Mouse (Mus musculus): ENCODE results near the gene Ercc2.

- TF ChIP-seq POLR2A (IDR thresholded peaks at IDR 0.05; ENCODE audit: borderline replicate concordance, insufficient read depth, low read length) (no peak), CTCF (IDR thresholded peaks at IDR 0.05; ENCODE audit: borderline replicate concordance, insufficient read depth, low read depth, low read length) (no peak)
Measured at GRCm38 (mm10) chr7:19359892-19360641, 21.7 kb upstream of the Ercc2 start.

All from cerebellum, adult 2 months (tissue).